Mouse (Mus musculus) CH12.LX (cell line): ENCODE results near the gene Ttn. TPM values are rescaled to one million over a fixed set of nuclear protein-coding genes. Genes with fewer than 3 reads are reported as not detected.

Source experiments
- DNase-seq: peaks from one replicate; pipeline ENCODE4 v3.0.0-alpha.2; 2013; ENCODE audit errors: extremely low read depth
- H3K27ac ChIP-seq: 2 replicates; pipeline ENCODE4 v1.5.1; 2012; ENCODE audit warnings: low read depth, mild to moderate bottlenecking, control low read depth, moderate library complexity; ENCODE audit not compliant: insufficient read depth
- H3K27me3 ChIP-seq: replicated peaks from 2 replicates; pipeline ENCODE3; 2012; ENCODE audit warnings: inconsistent platforms
- H3K36me3 ChIP-seq, 2 experiments: replicated peaks in 1 of 2; 2 replicates each; pipeline versions ENCODE3 to v1.6.1; 2012; ENCODE audit warnings: inconsistent platforms in 1 of 2, low read length in 1 of 2, mild to moderate bottlenecking in 1 of 2, mixed read lengths in 1 of 2, moderate library complexity in 1 of 2; ENCODE audit not compliant: control insufficient read depth in 1 of 2, insufficient read depth in 1 of 2
- H3K4me1 ChIP-seq, 2 experiments: 2 replicates each; pipeline ENCODE4 v1.6.1; 2012; ENCODE audit warnings: inconsistent platforms in 1 of 2, moderate library complexity in 1 of 2; ENCODE audit not compliant: insufficient read depth in 2 of 2, control insufficient read depth in 1 of 2
- H3K4me2 ChIP-seq: 2 replicates; pipeline ENCODE4 v1.6.1; 2012; ENCODE audit warnings: low read depth, mild to moderate bottlenecking, control low read depth; ENCODE audit not compliant: poor library complexity, insufficient read depth, severe bottlenecking
- H3K4me3 ChIP-seq, 3 experiments: fragments of 150-350 bp in 1 of 3; sonication (generic) in 1 of 3; replicated peaks in 1 of 3; 2 replicates each; pipeline versions ENCODE3 to v1.5.1; 2011 to 2012; ENCODE audit warnings: low read depth in 2 of 3, low read length in 2 of 3, mild to moderate bottlenecking in 2 of 3, moderate library complexity in 2 of 3, control low read depth in 1 of 3, improper control_type of control experiment in 1 of 3, inconsistent platforms in 1 of 3, mixed read lengths in 1 of 3; ENCODE audit not compliant: poor library complexity in 1 of 3
- H3K79me2 ChIP-seq: replicated peaks from 2 replicates; pipeline ENCODE4 v1.6.1; 2012; ENCODE audit warnings: mild to moderate bottlenecking, moderate library complexity; ENCODE audit not compliant: control insufficient read depth, poor library complexity, insufficient read depth, severe bottlenecking; ENCODE audit errors: extremely low read depth
- H3K9ac ChIP-seq: 2 replicates; pipeline ENCODE4 v1.6.1; 2012; ENCODE audit warnings: low read depth, mild to moderate bottlenecking, control low read depth, moderate library complexity; ENCODE audit not compliant: insufficient read depth
- H3K9me3 ChIP-seq: replicated peaks from 2 replicates; pipeline ENCODE3; 2012; ENCODE audit warnings: low read length, inconsistent platforms, mixed read lengths
- CHD1 ChIP-seq: IDR thresholded peaks from 2 replicates; pipeline ENCODE4 v1.6.1; 2012; ENCODE audit warnings: low read depth, low read length, improper control_type of control experiment, inconsistent platforms
- E2F4 ChIP-seq: IDR thresholded peaks from 2 replicates; pipeline ENCODE4 v1.6.1; 2011; ENCODE audit warnings: low read depth, low read length, improper control_type of control experiment; ENCODE audit not compliant: insufficient replicate concordance
- ELF1 ChIP-seq: IDR thresholded peaks from 2 replicates; pipeline ENCODE4 v1.6.1; 2014; ENCODE audit warnings: low read depth, mild to moderate bottlenecking, inconsistent platforms, low read length, improper control_type of control experiment
- EP300 ChIP-seq: IDR thresholded peaks from 2 replicates; pipeline ENCODE4 v1.6.1; 2011; ENCODE audit warnings: low read length, improper control_type of control experiment
- ETS1 ChIP-seq: conservative IDR thresholded peaks from 2 replicates; pipeline ENCODE4 v1.6.1; 2012; ENCODE audit warnings: low read depth, mild to moderate bottlenecking, inconsistent platforms, low read length, improper control_type of control experiment, moderate library complexity
- HCFC1 ChIP-seq: IDR thresholded peaks from 2 replicates; pipeline ENCODE4 v1.6.1; 2012; ENCODE audit warnings: low read depth, mild to moderate bottlenecking, inconsistent platforms, low read length, improper control_type of control experiment
- IRF4 ChIP-seq: IDR thresholded peaks from 2 replicates; pipeline ENCODE4 v1.6.1; 2014; ENCODE audit warnings: low read depth, mild to moderate bottlenecking, inconsistent platforms, low read length, improper control_type of control experiment
- MAFK ChIP-seq: IDR thresholded peaks from 2 replicates; pipeline ENCODE4 v1.6.1; 2011; ENCODE audit warnings: low read length, improper control_type of control experiment; ENCODE audit not compliant: insufficient replicate concordance
- MEF2A ChIP-seq: IDR thresholded peaks from 2 replicates; pipeline ENCODE4 v1.6.1; 2014; ENCODE audit warnings: low read depth, mild to moderate bottlenecking, inconsistent platforms, low read length, improper control_type of control experiment, borderline replicate concordance
- MYC ChIP-seq: IDR thresholded peaks from 2 replicates; pipeline ENCODE4 v1.6.1; 2011; ENCODE audit warnings: low read depth, mild to moderate bottlenecking, improper control_type of control experiment, low read length
- NRF1 ChIP-seq: IDR thresholded peaks from 2 replicates; pipeline ENCODE4 v1.6.1; 2014; ENCODE audit warnings: low read depth, mild to moderate bottlenecking, inconsistent platforms, low read length, improper control_type of control experiment, moderate library complexity
- POLR2AphosphoS2 ChIP-seq: IDR thresholded peaks from 2 replicates; pipeline ENCODE4 v1.6.1; 2011; ENCODE audit warnings: low read depth, low read length, improper control_type of control experiment
- RAD21 ChIP-seq: IDR thresholded peaks from 2 replicates; pipeline ENCODE4 v1.6.1; 2011; ENCODE audit warnings: low read depth, mild to moderate bottlenecking, low read length, improper control_type of control experiment, moderate library complexity
- TBP ChIP-seq: conservative IDR thresholded peaks from 2 replicates; pipeline ENCODE4 v1.6.1; 2011; ENCODE audit warnings: low read depth, low read length, improper control_type of control experiment
- TCF12 ChIP-seq: IDR thresholded peaks from 2 replicates; pipeline ENCODE4 v1.6.1; 2014; ENCODE audit warnings: low read depth, mild to moderate bottlenecking, inconsistent platforms, low read length, improper control_type of control experiment
- UBTF ChIP-seq: IDR thresholded peaks from 2 replicates; pipeline ENCODE4 v1.6.1; 2012; ENCODE audit warnings: low read depth, mild to moderate bottlenecking, inconsistent platforms, low read length, improper control_type of control experiment, moderate library complexity
- USF2 ChIP-seq: conservative IDR thresholded peaks from 2 replicates; pipeline ENCODE4 v1.6.1; 2011; ENCODE audit warnings: low read depth, low read length, improper control_type of control experiment
- ZKSCAN1 ChIP-seq: IDR thresholded peaks from 2 replicates; pipeline ENCODE4 v1.6.1; 2012; ENCODE audit warnings: low read depth, inconsistent platforms, low read length, improper control_type of control experiment, borderline replicate concordance
- ZNF384 ChIP-seq: IDR thresholded peaks from 2 replicates; pipeline ENCODE4 v1.6.1; 2012; ENCODE audit warnings: low read depth, low read length, improper control_type of control experiment, inconsistent platforms
- dilution Hi-C: fragments of 300-500 bp; cut with MboI; formaldehyde crosslinking; loops from 2 replicates; pipeline ENCODE4 v1.14.3; 2020; ENCODE audit warnings: low sequenced_read_pairs; ENCODE audit not compliant: extremely low pct_unique_long_range_greater_than_20kb, extremely low pct_ligation_motif_present
- in situ Hi-C: fragments of 300-500 bp; cut with MboI; formaldehyde crosslinking; loops from 3 replicates; pipeline ENCODE4 v1.14.3; 2019; ENCODE audit warnings: low sequenced_read_pairs, low pct_ligation_motif_present, low pct_unique_long_range_greater_than_20kb, mixed read lengths
- polyA plus RNA-seq: library from polyadenylated mRNA; unstranded; fragments of >175 nt; gene quantifications from 2 replicates; pipeline ENCODE4 v1.2.1, GENCODE M21; 2012; ENCODE audit warnings: low read depth; ENCODE audit not compliant: insufficient read length
- total RNA-seq, 2 experiments: library from RNA; depleted of rRNA; stranded (reverse); fragments of 300-350 nt in 1 of 2; fragments of >200 nt in 1 of 2; gene quantifications; 2 replicates each; pipeline ENCODE4 v1.2.3; 2012 to 2014

Gene Ttn
- total and polyA plus RNA-seq, 3 experiments = 0.23 to 4.2 (median 0.60) TPM

GRCm38 (mm10) chr2:76702188-76702587 lies 280.2 kb downstream of the Ttn start:
- H3K9me3 ChIP-seq = no peaks in the 10 kb centered on the region
- no peaks in the 10 kb centered on the region for H3K79me2 ChIP-seq
- TF ChIP-seq ELF1 (no peak), IRF4 (no peak), TCF12 (no peak), USF2 (no peak), ZKSCAN1 (no peak), POLR2AphosphoS2 (no peak), ZNF384 (no peak), ETS1 (no peak), RAD21 (no peak), NRF1 (no peak), CHD1 (no peak), EP300 (no peak), E2F4 (no peak), MYC (no peak), MEF2A (no peak), UBTF (no peak), MAFK (no peak)
- no peak overlapping the region for H3K4me2 ChIP-seq
- no peak overlapping the region for H3K9ac ChIP-seq
- H3K4me3 ChIP-seq = no peak overlapping the region
- H3K27me3 ChIP-seq = no peaks in the 10 kb centered on the region
- H3K27ac ChIP-seq = no peak overlapping the region
- in situ Hi-C loops = no loop called here
- dilution Hi-C loops = no loop called here
- peaks cover 0 to 10% of the 10 kb centered on the region in 2 experiments; a peak in 2 of 4 replicates for H3K4me1 ChIP-seq
- peaks cover 24 to 82% of the 10 kb centered on the region in 2 experiments for H3K36me3 ChIP-seq
- no peak for DNase-seq

DNA sequence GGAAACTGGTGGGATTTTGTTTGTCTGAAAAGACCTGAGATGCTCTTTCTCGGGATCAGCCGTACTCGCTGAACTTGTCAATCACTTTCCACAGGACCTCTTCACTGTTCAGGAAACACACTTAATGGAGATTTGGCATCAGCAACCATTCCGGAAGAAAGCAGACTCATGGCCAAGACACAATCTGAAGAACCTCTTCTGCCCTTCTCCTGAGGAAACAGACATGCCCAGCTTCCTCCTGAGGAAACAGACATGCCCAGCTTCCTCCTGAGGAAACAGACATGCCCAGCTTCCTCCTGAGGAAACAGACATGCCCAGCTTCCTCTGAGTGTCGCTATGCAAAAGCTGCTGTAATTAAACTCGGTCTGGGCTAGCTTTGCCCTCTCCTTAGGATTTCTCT lies 287.1 kb downstream of the Ttn start:
- Histone ChIP-seq H3K9ac (no peak overlapping the region), H3K79me2 (no peaks in the 10 kb centered on the region), H3K27me3 (no peaks in the 10 kb centered on the region), H3K4me3 (no peak overlapping the region), H3K9me3 (no peaks in the 10 kb centered on the region), H3K36me3 (peaks cover 43 to 90% of the 10 kb centered on the region in 2 experiments), H3K4me2 (no peak overlapping the region), H3K27ac (no peak overlapping the region), H3K4me1 (peaks cover 0 to 3% of the 10 kb centered on the region in 2 experiments; a peak in 1 of 4 replicates)
- TF ChIP-seq TBP (no peak), CHD1 (no peak), ZNF384 (no peak), HCFC1 (no peak), ELF1 (no peak)
- dilution Hi-C loops = no loop called here
- in situ Hi-C loops = no loop called here
- no peak for DNase-seq
